Mouse (Mus musculus) ES-Bruce4 (cell line): Measurements from ENCODE around the gene Dhx9.
"Not testable (repeated sequence)": the region's sequence is repeated elsewhere in the genome, so short reads cannot be mapped to it uniquely, and the experiment has no call there.

Source experiments
- EP300 ChIP-seq: IDR thresholded peaks from 2 replicates; pipeline ENCODE4 v1.6.1; 2011; ENCODE audit warnings: low read depth, low read length; ENCODE audit not compliant: insufficient read depth
- POLR2A ChIP-seq: IDR thresholded peaks from one replicate; pipeline ENCODE4 v1.8.1; 2011; ENCODE audit warnings: low read length; ENCODE audit not compliant: insufficient read depth

DNA sequence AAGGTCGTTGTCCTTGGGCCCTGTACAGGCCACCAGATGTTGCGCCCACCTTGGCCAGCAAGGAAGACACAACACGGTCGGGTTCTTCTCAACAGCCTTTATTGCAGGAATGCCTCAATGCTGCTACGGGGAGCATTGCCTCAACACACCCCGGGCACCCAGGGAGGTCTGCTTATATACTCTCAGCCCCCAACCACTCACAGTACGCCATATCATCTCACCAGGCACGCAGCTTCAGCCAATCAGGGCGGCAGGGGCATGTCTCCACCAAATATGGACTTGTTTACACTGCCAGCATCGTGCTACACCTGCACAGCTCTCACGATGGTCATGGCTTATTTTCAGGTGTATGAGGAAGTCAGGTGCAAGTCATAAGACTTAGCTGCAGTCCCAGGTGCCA, 79.8 kb downstream of the Dhx9 start:
- TF ChIP-seq EP300 = 0 out of 2 replicates have a peak, but pooled peaks have one; percentile 19
- not testable (repeated sequence) for TF ChIP-seq POLR2A
